Mouse (Mus musculus): ENCODE measurements around the gene Pcmt1. TPM values are rescaled to one million over a fixed set of nuclear protein-coding genes. Genes with fewer than 3 reads are reported as not detected.
"Not testable (repeated sequence)": the region's sequence is repeated elsewhere in the genome, so short reads cannot be mapped to it uniquely, and the experiment has no call there.

Pcmt1 gene
- total RNA-seq, 2 experiments from 2014 or later = 99.3 to 100 TPM

GRCm38 (mm10) chr10:7662471-7663141 is 18.3 kb downstream of the Pcmt1 start:
- intact Hi-C loops (cut with DNase I; ENCODE audit: low total_unique reads) = no loop called here
- DNase-seq = no peak

- intact Hi-C loops (cut with DNase I; ENCODE audit: low total_unique reads) = no loop called here
- no peak for DNase-seq
Observed at GRCm38 (mm10) chr10:7651057-7651456, 29.9 kb downstream of the Pcmt1 start.

- intact Hi-C loops (cut with DNase I; ENCODE audit: low total_unique reads) = no loop called here
Observed at GRCm38 (mm10) chr10:7649059-7649458, 31.9 kb downstream of the Pcmt1 start.

GRCm38 (mm10) chr10:7645911-7646310 is 35.0 kb downstream of the Pcmt1 start:
- intact Hi-C loops (cut with DNase I; ENCODE audit: low total_unique reads) = no loop called here

More at GRCm38 (mm10) chr10:7649059-7649458, 31.9 kb downstream of the Pcmt1 start:
- DNase-seq = no peak

GRCm38 (mm10) chr10:7640366-7640765 is 40.6 kb downstream of the Pcmt1 start:
- intact Hi-C loops (cut with DNase I; ENCODE audit: low total_unique reads) = no loop called here
- no peak for DNase-seq

More at GRCm38 (mm10) chr10:7645911-7646310, 35.0 kb downstream of the Pcmt1 start:
- DNase-seq = no peak

GRCm38 (mm10) chr10:7630951-7631720 is 49.8 kb downstream of the Pcmt1 start:
- DNase-seq = no peak
- intact Hi-C loops (cut with DNase I; ENCODE audit: low total_unique reads) = no loop called here

GRCm38 (mm10) chr10:7630286-7630685 is 50.6 kb downstream of the Pcmt1 start:
- intact Hi-C loops (cut with DNase I; ENCODE audit: low total_unique reads) = no loop called here
- DNase-seq = no peak

GRCm38 (mm10) chr10:7629092-7629491 is 51.8 kb downstream of the Pcmt1 start:
- no peak for DNase-seq
- intact Hi-C loops (cut with DNase I; ENCODE audit: low total_unique reads) = no loop called here

- DNase-seq = no peak
- intact Hi-C loops (cut with DNase I; ENCODE audit: low total_unique reads) = no loop called here
Observed at GRCm38 (mm10) chr10:7623861-7624518, 56.9 kb downstream of the Pcmt1 start.

GRCm38 (mm10) chr10:7622378-7622777 is 58.6 kb downstream of the Pcmt1 start:
- intact Hi-C loops (cut with DNase I; ENCODE audit: low total_unique reads) = no loop called here
- no peak for DNase-seq

GRCm38 (mm10) chr10:7620723-7621122 is 60.2 kb downstream of the Pcmt1 start:
- intact Hi-C loops (cut with DNase I; ENCODE audit: low total_unique reads) = no loop called here
- DNase-seq = no peak

- intact Hi-C loops (cut with DNase I; ENCODE audit: low total_unique reads) = no loop called here
- DNase-seq = no peak
Observed at GRCm38 (mm10) chr10:7619821-7620241, 61.1 kb downstream of the Pcmt1 start.

GRCm38 (mm10) chr10:7617556-7617955 is 63.4 kb downstream of the Pcmt1 start:
- DNase-seq; intact Hi-C loops (cut with DNase I; ENCODE audit: low total_unique reads): not testable (repeated sequence)

- intact Hi-C loops (cut with DNase I; ENCODE audit: low total_unique reads); DNase-seq: not testable (repeated sequence)
Observed at GRCm38 (mm10) chr10:7617146-7617545, 63.8 kb downstream of the Pcmt1 start.

GRCm38 (mm10) chr10:7614834-7615233 is 66.1 kb downstream of the Pcmt1 start:
- DNase-seq = no peak

GRCm38 (mm10) chr10:7612210-7612609 is 68.7 kb downstream of the Pcmt1 start:
- intact Hi-C loops (cut with DNase I; ENCODE audit: low total_unique reads); DNase-seq: not testable (repeated sequence)

More at GRCm38 (mm10) chr10:7614834-7615233, 66.1 kb downstream of the Pcmt1 start:
- intact Hi-C loops (cut with DNase I; ENCODE audit: low total_unique reads) = no loop called here

GRCm38 (mm10) chr10:7611647-7612046 is 69.3 kb downstream of the Pcmt1 start:
- DNase-seq = no peak
- intact Hi-C loops (cut with DNase I; ENCODE audit: low total_unique reads) = no loop called here

- intact Hi-C loops (cut with DNase I; ENCODE audit: low total_unique reads) = no loop called here
- DNase-seq = no peak
Observed at GRCm38 (mm10) chr10:7608611-7609010, 72.3 kb downstream of the Pcmt1 start.

- intact Hi-C loops (cut with DNase I; ENCODE audit: low total_unique reads) = no loop called here
- no peak for DNase-seq
Observed at GRCm38 (mm10) chr10:7606437-7606836, 74.5 kb downstream of the Pcmt1 start.

- DNase-seq = no peak
- intact Hi-C loops (cut with DNase I; ENCODE audit: low total_unique reads) = no loop called here
Observed at GRCm38 (mm10) chr10:7605168-7605567, 75.8 kb downstream of the Pcmt1 start.
